Mouse (Mus musculus) stomach, postnatal 0 days (tissue): Measurements from ENCODE around the gene 2700049A03Rik.
A peak's percentile ranks its signal among the peaks of the same experiment; 100 is the strongest.

Experiments
- CTCF ChIP-seq: IDR thresholded peaks from 2 replicates; pipeline ENCODE4 v1.5.1; 2016; ENCODE audit warnings: antibody characterized with exemption, low read depth, mild to moderate bottlenecking, moderate library complexity
- EP300 ChIP-seq: optimal IDR thresholded peaks from 2 replicates; pipeline ENCODE3; 2016; ENCODE audit warnings: antibody characterized with exemption

- peak; percentile 39 for TF ChIP-seq CTCF
- no peak for TF ChIP-seq EP300
These were observed 67.7 kb downstream of the 2700049A03Rik start for GRCm38 (mm10) chr12:71204303-71204702.
